Mouse (Mus musculus) heart, embryonic 12.5 days (tissue): Measurements from ENCODE around the gene Dgcr2. TPM values are rescaled to one million over a fixed set of nuclear protein-coding genes. Genes with fewer than 3 reads are reported as not detected.

Source experiments
- ATAC-seq: fragments of 200-750 bp; cut with Nextera tagmentation; 2 replicates; pipeline ENCODE4 v1.8.0; 2017; ENCODE audit warnings: moderate TSS enrichment, moderate library complexity; ENCODE audit not compliant: insufficient number of reproducible peaks, low FRiP score
- H3K27ac ChIP-seq: fragments of 300-500 bp; sonication (generic); 2 replicates; pipeline ENCODE4 v1.5.1; 2016; ENCODE audit warnings: mild to moderate bottlenecking, moderate library complexity; ENCODE audit not compliant: poor library complexity, severe bottlenecking
- H3K27me3 ChIP-seq: fragments of 300-500 bp; sonication (generic); replicated peaks from 2 replicates; pipeline ENCODE4 v1.6.1; 2016; ENCODE audit warnings: mild to moderate bottlenecking, moderate library complexity
- H3K36me3 ChIP-seq: fragments of 300-500 bp; sonication (generic); 2 replicates; pipeline ENCODE4 v1.6.1; 2016; ENCODE audit warnings: mild to moderate bottlenecking, moderate library complexity
- H3K4me1 ChIP-seq: fragments of 300-500 bp; sonication (generic); replicated peaks from 2 replicates; pipeline ENCODE4 v1.6.1; 2016; ENCODE audit warnings: mild to moderate bottlenecking
- H3K4me2 ChIP-seq: fragments of 300-500 bp; sonication (generic); 2 replicates; pipeline ENCODE4 v1.6.1; 2016; ENCODE audit warnings: mild to moderate bottlenecking, moderate library complexity
- H3K4me3 ChIP-seq: fragments of 300-500 bp; sonication (generic); 2 replicates; pipeline ENCODE4 v1.5.1; 2016; ENCODE audit warnings: mild to moderate bottlenecking
- H3K9ac ChIP-seq: fragments of 300-500 bp; sonication (generic); 2 replicates; pipeline ENCODE4 v1.6.1; 2016; ENCODE audit warnings: mild to moderate bottlenecking, moderate library complexity
- H3K9me3 ChIP-seq: fragments of 300-500 bp; sonication (generic); replicated peaks from 2 replicates; pipeline ENCODE4 v1.6.1; 2016; ENCODE audit warnings: mild to moderate bottlenecking, moderate library complexity
- WGBS: fragments of 180-500 bp; shearing (Covaris S2); methylation state at CpG from one replicate; pipeline ENCODE4 v1.1.7; 2016; 5-methylcytosine and 5-hydroxymethylcytosine counted together
- polyA plus RNA-seq: library from polyadenylated mRNA; unstranded; fragments of >200 nt; fragmentation: Nextera tagmentation; extraction: Ambion mirVana; gene quantifications from 2 replicates; pipeline ENCODE4 v1.2.1, GENCODE M21; 2016

Dgcr2 gene
- polyA plus RNA-seq, 1 experiment from 2014 or later: 54.5 TPM

- H3K27ac ChIP-seq: peak overlapping the region; percentile 13; the same call in 1 of the 2 replicates
- H3K4me1 ChIP-seq: peaks cover 67% of the 10 kb centered on the region
- peak; percentile 68 for ATAC-seq
- H3K9me3 ChIP-seq: no peaks in the 10 kb centered on the region
- peak overlapping the region; percentile 52 for H3K4me3 ChIP-seq
- peak overlapping the region; percentile 95 for H3K4me2 ChIP-seq
- peak overlapping the region; percentile 72 for H3K9ac ChIP-seq
- H3K36me3 ChIP-seq: peaks cover 3% of the 10 kb centered on the region; the same call in 1 of the 2 replicates
- peaks cover 56% of the 10 kb centered on the region for H3K27me3 ChIP-seq
- 6% methylated on average over 68 of the region's 73 CpGs for WGBS
Measured at GRCm38 (mm10) chr16:17807192-17808009, 91.0 kb downstream of the Dgcr2 start.

- H3K4me1 ChIP-seq: peaks cover 71% of the 10 kb centered on the region
- 8% methylated on average over 50 of the region's 50 CpGs for WGBS
Measured at GRCm38 (mm10) chr16:17806581-17807191, 91.7 kb downstream of the Dgcr2 start.

GRCm38 (mm10) chr16:17804982-17805381, 93.4 kb downstream of the Dgcr2 start:
- Histone ChIP-seq H3K9ac (no peak overlapping the region), H3K36me3 (peaks cover 3% of the 10 kb centered on the region; the same call in 1 of the 2 replicates), H3K27ac (no peak overlapping the region), H3K4me2 (peak overlapping the region; percentile 70), H3K27me3 (peaks cover 80% of the 10 kb centered on the region), H3K9me3 (no peaks in the 10 kb centered on the region), H3K4me3 (no peak overlapping the region), H3K4me1 (peaks cover 68% of the 10 kb centered on the region)
- ATAC-seq: no peak
- WGBS: 28% methylated on average over 7 of the region's 7 CpGs

More at GRCm38 (mm10) chr16:17806581-17807191, 91.7 kb downstream of the Dgcr2 start:
- no peak for ATAC-seq
- H3K27me3 ChIP-seq: peaks cover 63% of the 10 kb centered on the region
- H3K36me3 ChIP-seq: peaks cover 3% of the 10 kb centered on the region; the same call in 1 of the 2 replicates
- no peak overlapping the region for H3K27ac ChIP-seq
- peak overlapping the region; percentile 95 for H3K4me2 ChIP-seq
- peak overlapping the region; percentile 72 for H3K9ac ChIP-seq
- no peaks in the 10 kb centered on the region for H3K9me3 ChIP-seq
- peak overlapping the region; percentile 52 for H3K4me3 ChIP-seq

- H3K27ac ChIP-seq: no peak overlapping the region
- no peaks in the 10 kb centered on the region for H3K9me3 ChIP-seq
- peak overlapping the region; percentile 40 for H3K4me3 ChIP-seq
- H3K27me3 ChIP-seq: peaks cover 85% of the 10 kb centered on the region
- H3K4me2 ChIP-seq: peak overlapping the region; percentile 70
- ATAC-seq: no peak
- H3K9ac ChIP-seq: 0 out of 2 replicates have a peak overlapping the region, but pooled peaks have one; percentile 37
- 6% methylated on average over 33 of the region's 33 CpGs for WGBS
- H3K36me3 ChIP-seq: peaks cover 3% of the 10 kb centered on the region; the same call in 1 of the 2 replicates
- peaks cover 65% of the 10 kb centered on the region for H3K4me1 ChIP-seq
Measured at GRCm38 (mm10) chr16:17804449-17804912, 93.9 kb downstream of the Dgcr2 start.

- Histone ChIP-seq H3K27ac (no peak overlapping the region), H3K4me2 (peak overlapping the region; percentile 74), H3K4me1 (peaks cover 66% of the 10 kb centered on the region), H3K9me3 (no peaks in the 10 kb centered on the region), H3K36me3 (peaks cover 3% of the 10 kb centered on the region; the same call in 1 of the 2 replicates), H3K9ac (peak overlapping the region; percentile 48; the same call in 1 of the 2 replicates), H3K27me3 (peaks cover 86% of the 10 kb centered on the region), H3K4me3 (peak overlapping the region; percentile 44)
- ATAC-seq: no peak
- WGBS: 20% methylated on average over 33 of the region's 33 CpGs
Measured at GRCm38 (mm10) chr16:17803675-17804448, 94.5 kb downstream of the Dgcr2 start.

GRCm38 (mm10) chr16:17802839-17803674, 95.3 kb downstream of the Dgcr2 start:
- Histone ChIP-seq H3K4me2 (peak overlapping the region; percentile 74), H3K27ac (no peak overlapping the region), H3K4me1 (peaks cover 70% of the 10 kb centered on the region), H3K27me3 (peaks cover 83% of the 10 kb centered on the region), H3K36me3 (peaks cover 3% of the 10 kb centered on the region; the same call in 1 of the 2 replicates), H3K9ac (peak overlapping the region; percentile 48), H3K9me3 (no peaks in the 10 kb centered on the region), H3K4me3 (peak overlapping the region; percentile 44)
- WGBS: 5% methylated on average over 83 of the region's 83 CpGs
- ATAC-seq: no peak

- Histone ChIP-seq H3K4me3 (peak overlapping the region; percentile 44), H3K4me2 (peak overlapping the region; percentile 74), H3K4me1 (peaks cover 70% of the 10 kb centered on the region), H3K27ac (no peak overlapping the region), H3K9me3 (no peaks in the 10 kb centered on the region), H3K9ac (peak overlapping the region; percentile 48; the same call in 1 of the 2 replicates), H3K36me3 (no peaks in the 10 kb centered on the region; the same call in 1 of the 2 replicates), H3K27me3 (peaks cover 84% of the 10 kb centered on the region)
- WGBS: 13% methylated on average over 18 of the region's 18 CpGs
- no peak for ATAC-seq
Measured at GRCm38 (mm10) chr16:17802456-17802838, 95.9 kb downstream of the Dgcr2 start.

GRCm38 (mm10) chr16:17801777-17802455, 96.4 kb downstream of the Dgcr2 start:
- no peak overlapping the region for H3K27ac ChIP-seq
- H3K4me3 ChIP-seq: 0 out of 2 replicates have a peak overlapping the region, but pooled peaks have one; percentile 44
- H3K9me3 ChIP-seq: no peaks in the 10 kb centered on the region
- peak overlapping the region; percentile 74; the same call in 1 of the 2 replicates for H3K4me2 ChIP-seq
- peaks cover 86% of the 10 kb centered on the region for H3K27me3 ChIP-seq
- no peak for ATAC-seq
- peaks cover 68% of the 10 kb centered on the region for H3K4me1 ChIP-seq
- H3K9ac ChIP-seq: no peak overlapping the region
- 11% methylated on average over 7 of the region's 7 CpGs for WGBS
- H3K36me3 ChIP-seq: no peaks in the 10 kb centered on the region; the same call in 1 of the 2 replicates

GRCm38 (mm10) chr16:17799584-17799983, 98.8 kb downstream of the Dgcr2 start:
- Histone ChIP-seq H3K27me3 (peaks cover 76% of the 10 kb centered on the region), H3K36me3 (no peaks in the 10 kb centered on the region; the same call in 1 of the 2 replicates), H3K9me3 (no peaks in the 10 kb centered on the region), H3K9ac (no peak overlapping the region), H3K4me3 (no peak overlapping the region), H3K27ac (no peak overlapping the region), H3K4me1 (peaks cover 66% of the 10 kb centered on the region), H3K4me2 (no peak overlapping the region)
- ATAC-seq: no peak
